Mouse (Mus musculus) lung, embryonic 14.5 days (tissue): ENCODE data around the gene Mfn2. TPM values are rescaled to one million over a fixed set of nuclear protein-coding genes. Genes with fewer than 3 reads are reported as not detected.
"Not testable (repeated sequence)": the region's sequence is repeated elsewhere in the genome, so short reads cannot be mapped to it uniquely, and the experiment has no call there.

Experiments
- ATAC-seq: fragments of 200-750 bp; cut with Nextera tagmentation; 2 replicates; pipeline ENCODE4 v1.8.0; 2017; ENCODE audit warnings: mild to moderate bottlenecking, moderate TSS enrichment, moderate library complexity; ENCODE audit not compliant: insufficient read depth
- DNase-seq: peaks from one replicate; pipeline ENCODE4 v3.0.0-alpha.2; 2015
- H3K27ac ChIP-seq: fragments of 300-500 bp; sonication (generic); 2 replicates; pipeline ENCODE4 v1.5.1; 2014; ENCODE audit warnings: low read depth, mild to moderate bottlenecking, moderate library complexity
- H3K27me3 ChIP-seq: fragments of 300-500 bp; sonication (generic); 2 replicates; pipeline ENCODE4 v1.6.1; 2014; ENCODE audit warnings: low read length, control low read depth; ENCODE audit not compliant: insufficient read depth
- H3K36me3 ChIP-seq: fragments of 300-500 bp; sonication (generic); 2 replicates; pipeline ENCODE4 v1.6.1; 2014; ENCODE audit warnings: control low read depth; ENCODE audit not compliant: insufficient read depth
- H3K4me1 ChIP-seq: fragments of 300-500 bp; sonication (generic); 2 replicates; pipeline ENCODE4 v1.6.1; 2014; ENCODE audit warnings: antibody characterized with exemption, control low read depth; ENCODE audit not compliant: insufficient read depth
- H3K4me2 ChIP-seq: fragments of 300-500 bp; sonication (generic); 2 replicates; pipeline ENCODE4 v1.6.1; 2014; ENCODE audit warnings: mild to moderate bottlenecking
- H3K4me3 ChIP-seq: fragments of 300-500 bp; sonication (generic); 2 replicates; pipeline ENCODE4 v1.5.1; 2014; ENCODE audit warnings: low read depth, low read length
- H3K9ac ChIP-seq: fragments of 300-500 bp; sonication (generic); 2 replicates; pipeline ENCODE4 v1.6.1; 2014
- H3K9me3 ChIP-seq: fragments of 300-500 bp; sonication (generic); 2 replicates; pipeline ENCODE4 v1.6.1; 2016; ENCODE audit warnings: low read depth, low read length, control low read depth
- CTCF ChIP-seq: IDR thresholded peaks from 2 replicates; pipeline ENCODE4 v1.5.1; 2016; ENCODE audit warnings: antibody characterized with exemption, low read depth
- WGBS: fragments of 180-500 bp; shearing (Covaris S2); extraction: QIAGEN DNeasy Blood & Tissue Kit; methylation state at CpG from one replicate; pipeline ENCODE4 v1.1.7; 2014; 5-methylcytosine and 5-hydroxymethylcytosine counted together
- polyA plus RNA-seq: library from polyadenylated mRNA; unstranded; fragments of >200 nt; fragmentation: Nextera tagmentation; extraction: Ambion mirVana; gene quantifications from 2 replicates; pipeline ENCODE4 v1.2.1, GENCODE M21; 2014

Gene Mfn2
- polyA plus RNA-seq, 1 experiment from 2014 or later = 32.6 TPM

- Histone ChIP-seq H3K27ac (no peak overlapping the region), H3K9me3 (peaks cover 3% of the 10 kb centered on the region; the same call in 1 of the 2 replicates), H3K4me2 (peak overlapping the region; percentile 71), H3K36me3 (0 out of 2 replicates have a peak, but pooled peaks cover 3% of the 10 kb centered on the region), H3K4me3 (peak overlapping the region; percentile 64), H3K27me3 (no peaks in the 10 kb centered on the region), H3K4me1 (0 out of 2 replicates have a peak, but pooled peaks cover 6% of the 10 kb centered on the region), H3K9ac (peak overlapping the region; percentile 64)
- DNase-seq (no peak), ATAC-seq (peak; percentile 80)
- 5% methylated on average over 4 of the region's 4 CpGs for WGBS
- TF ChIP-seq CTCF = no peak
These were observed 55.9 kb downstream of the Mfn2 start for GRCm38 (mm10) chr4:147848584-147848991.

GRCm38 (mm10) chr4:147847614-147848583, 56.6 kb downstream of the Mfn2 start, which contains the start of gene Zfp933:
Zfp933 (minus strand) TSS chr4:147848366.
- H3K9me3 ChIP-seq = peaks cover 3% of the 10 kb centered on the region; the same call in 1 of the 2 replicates
- 0 out of 2 replicates have a peak, but pooled peaks cover 6% of the 10 kb centered on the region for H3K4me1 ChIP-seq
- H3K9ac ChIP-seq = peak within 1 kb of the TSS; percentile 64
- peak; percentile 95 for DNase-seq
- H3K4me2 ChIP-seq = peak within 1 kb of the TSS; percentile 71
- WGBS = 3% methylated on average over 23 of the region's 23 CpGs
- H3K27me3 ChIP-seq = no peaks in the 10 kb centered on the region
- peak within 1 kb of the TSS; percentile 64 for H3K4me3 ChIP-seq
- 0 out of 2 replicates have a peak, but pooled peaks cover 4% of the 10 kb centered on the region for H3K36me3 ChIP-seq
- no peak for TF ChIP-seq CTCF
- no peak within 1 kb of the TSS for H3K27ac ChIP-seq
- peak; percentile 94 for ATAC-seq

- no peaks in the 10 kb centered on the region for H3K27me3 ChIP-seq
- H3K4me3 ChIP-seq = no peak overlapping the region
- H3K36me3 ChIP-seq = peaks cover 13% of the 10 kb centered on the region; the same call in 1 of the 2 replicates
- H3K9ac ChIP-seq = no peak overlapping the region
- ATAC-seq (no peak), DNase-seq (no peak)
- peaks cover 17% of the 10 kb centered on the region; the same call in 1 of the 2 replicates for H3K9me3 ChIP-seq
- H3K27ac ChIP-seq = no peak overlapping the region
- H3K4me2 ChIP-seq = no peak overlapping the region
- no peak for TF ChIP-seq CTCF
- WGBS = 93% methylated on average over 3 of the region's 3 CpGs
- H3K4me1 ChIP-seq = 0 out of 2 replicates have a peak, but pooled peaks cover 2% of the 10 kb centered on the region
These were observed 61.6 kb downstream of the Mfn2 start for GRCm38 (mm10) chr4:147842871-147843270.

DNA sequence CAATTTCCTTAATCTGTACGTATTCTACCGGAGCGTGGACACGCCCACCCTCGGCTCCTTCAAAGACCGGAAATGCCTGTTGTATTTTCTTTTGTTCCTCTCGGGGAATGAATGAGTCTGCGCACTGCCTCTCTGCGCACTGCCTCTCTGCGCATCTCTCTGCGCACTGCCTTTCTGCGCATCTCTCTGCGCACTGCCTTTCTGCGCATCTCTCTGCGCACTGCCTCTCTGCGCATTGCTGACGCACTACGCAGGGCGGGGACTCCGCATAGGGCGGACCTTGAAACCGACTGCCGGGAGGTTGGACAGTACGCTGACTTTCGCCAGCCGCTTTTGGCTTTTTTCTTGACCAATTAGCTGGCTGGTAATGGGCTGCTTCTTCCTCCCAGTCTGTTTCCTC, 65.2 kb downstream of the Mfn2 start:
- H3K4me3 ChIP-seq, H3K27ac ChIP-seq, H3K4me2 ChIP-seq, ATAC-seq, DNase-seq, H3K27me3 ChIP-seq, H3K36me3 ChIP-seq, H3K4me1 ChIP-seq, H3K9ac ChIP-seq: not testable (repeated sequence)
- peaks cover 15% of the 10 kb centered on the region; the same call in 1 of the 2 replicates for H3K9me3 ChIP-seq
- WGBS = 92% methylated on average over 7 of the region's 26 CpGs

DNA sequence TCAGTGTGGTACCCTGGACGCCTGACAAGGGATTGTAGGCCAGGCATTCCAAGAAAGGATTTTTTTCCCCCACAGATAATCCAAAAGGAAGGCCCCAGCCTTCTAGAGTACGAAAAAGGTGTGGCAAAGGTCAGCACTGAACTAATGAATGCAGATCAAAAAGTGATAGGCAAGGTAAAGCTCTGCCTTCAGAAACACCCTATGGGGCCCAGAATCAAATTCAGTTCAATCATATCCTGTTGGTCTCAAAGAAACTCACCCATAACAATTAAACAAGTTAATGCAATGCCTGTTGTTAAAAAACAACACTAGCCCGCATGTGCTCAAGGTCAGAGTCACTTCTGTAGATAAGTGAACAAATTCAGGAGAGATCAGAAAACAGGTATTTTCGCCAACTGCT, 80.1 kb downstream of the Mfn2 start:
- no peak overlapping the region for H3K4me2 ChIP-seq
- peaks cover 38% of the 10 kb centered on the region for H3K36me3 ChIP-seq
- ATAC-seq = no peak
- peaks cover 46% of the 10 kb centered on the region for H3K9me3 ChIP-seq
- TF ChIP-seq CTCF = no peak
- no peaks in the 10 kb centered on the region for H3K27me3 ChIP-seq
- H3K4me1 ChIP-seq = no peaks in the 10 kb centered on the region
- H3K9ac ChIP-seq = no peak overlapping the region
- 88% methylated on average over 4 of the region's 4 CpGs for WGBS
- no peak for DNase-seq
- H3K4me3 ChIP-seq = no peak overlapping the region
- H3K27ac ChIP-seq = no peak overlapping the region

Other genes starting within 250 kb of the Mfn2 start
- not detected in 2 replicates for gene Zfp534, start 202.2 kb downstream of the Mfn2 start, polyA plus RNA-seq
- 6.9 and 8.6 TPM in 2 replicates for gene Zfp984, start 94.9 kb downstream of the Mfn2 start, polyA plus RNA-seq
- 4.5 and 6.6 TPM in 2 replicates for gene Zfp933, start 56.3 kb downstream of the Mfn2 start, polyA plus RNA-seq
- 32.7 and 39.1 TPM in 2 replicates for gene Miip, start 35.9 kb downstream of the Mfn2 start, polyA plus RNA-seq
- 9.5 and 11.5 TPM in 2 replicates for gene Fv1, start 35.7 kb downstream of the Mfn2 start, polyA plus RNA-seq
- gene Plod1, start 32.1 kb upstream of the Mfn2 start, polyA plus RNA-seq = 40.0 and 42.4 TPM in 2 replicates
- 20.2 and 22.5 TPM in 2 replicates for gene 2510039O18Rik, start 36.2 kb upstream of the Mfn2 start, polyA plus RNA-seq
- gene Nppb, start 81.1 kb upstream of the Mfn2 start, polyA plus RNA-seq = not detected in 2 replicates
- 17.4 TPM in 1 of 2 replicates, not detected in the other for gene Nppa, start 96.0 kb upstream of the Mfn2 start, polyA plus RNA-seq
- gene Clcn6, start 134.1 kb upstream of the Mfn2 start, polyA plus RNA-seq = 3.6 and 4.2 TPM in 2 replicates
- 18.7 and 20.4 TPM in 2 replicates for gene Mthfr, start 134.4 kb upstream of the Mfn2 start, polyA plus RNA-seq
- gene Agtrap, start 183.3 kb upstream of the Mfn2 start, polyA plus RNA-seq = 11.6 and 14.2 TPM in 2 replicates
- 60.2 and 61.1 TPM in 2 replicates for gene Mad2l2, start 225.7 kb upstream of the Mfn2 start, polyA plus RNA-seq
- not detected in 2 replicates for gene Draxin, start 226.0 kb upstream of the Mfn2 start, polyA plus RNA-seq
- gene Fbxo6, start 247.4 kb upstream of the Mfn2 start, polyA plus RNA-seq = 10.8 and 12.3 TPM in 2 replicates